In genomic region chr14:105921217-105921695, GRCm38 (mm10) we compare ENCODE assay signal across 8 mouse cellular contexts. TPM values are rescaled to one million over a fixed set of nuclear protein-coding genes. Genes with fewer than 3 reads are reported as not detected.
A peak's percentile ranks its signal among the peaks of the same experiment; 100 is the strongest.
DNase-seq lines count a peak whose midpoint lies in the region; ATAC-seq lines count a peak whose summit lies in the region.
"Had no signal": no experiment of that assay in that cellular context is flagged by ENCODE, and none has a peak within 500 bp of the region (broad histone marks: within the 10 kb centered on the region; RNA-seq: fewer than 3 reads in every experiment).

No protein-coding gene starts in this region.

- no peaks in the 10 kb centered on the region for H3K36me3 ChIP-seq in lung, embryonic 16.5 days (ENCODE audit: control insufficient read depth, insufficient read depth, low read length)
- H3K36me3 ChIP-seq in forebrain, embryonic 14.5 days (ENCODE audit: control insufficient read depth, insufficient read depth, low read length), result no peaks in the 10 kb centered on the region
- no peaks in the 10 kb centered on the region for H3K36me3 ChIP-seq in limb, embryonic 13.5 days
- no peaks in the 10 kb centered on the region for H3K36me3 ChIP-seq in stomach, embryonic 15.5 days

- peaks cover 23% of the 10 kb centered on the region for H3K4me1 ChIP-seq in lung, embryonic 16.5 days (replicated peaks; ENCODE audit: control insufficient read depth, insufficient read depth, low read length)
- peaks cover 7% of the 10 kb centered on the region for H3K4me1 ChIP-seq in forebrain, embryonic 14.5 days (ENCODE audit: control insufficient read depth, insufficient read depth, low read length)
- H3K4me1 ChIP-seq in limb, embryonic 13.5 days, result peaks cover 18% of the 10 kb centered on the region
- peaks cover 6% of the 10 kb centered on the region for H3K4me1 ChIP-seq in stomach, embryonic 15.5 days

- peak overlapping the region; percentile 57 for H3K27ac ChIP-seq in lung, embryonic 16.5 days (ENCODE audit: low read length)
- H3K27ac ChIP-seq in forebrain, embryonic 14.5 days (ENCODE audit: low read depth, low read length), result no peak overlapping the region
- peak overlapping the region; percentile 33; the same call in 1 of the 2 replicates for H3K27ac ChIP-seq in limb, embryonic 13.5 days
- H3K27ac ChIP-seq in stomach, embryonic 15.5 days, result no peak overlapping the region

- no peaks in the 10 kb centered on the region for H3K9me3 ChIP-seq in lung, embryonic 16.5 days (ENCODE audit: control insufficient read depth, low read length)
- no peaks in the 10 kb centered on the region for H3K9me3 ChIP-seq in forebrain, embryonic 14.5 days (replicated peaks; ENCODE audit: control insufficient read depth, low read length)
- H3K9me3 ChIP-seq in limb, embryonic 13.5 days, result no peaks in the 10 kb centered on the region
- H3K9me3 ChIP-seq in stomach, embryonic 15.5 days, result no peaks in the 10 kb centered on the region

- 0 out of 2 replicates have a peak overlapping the region, but pooled peaks have one; percentile 8 for H3K4me3 ChIP-seq in lung, embryonic 16.5 days (ENCODE audit: low read length)
- 0 out of 2 replicates have a peak overlapping the region, but pooled peaks have one; percentile 7 for H3K4me3 ChIP-seq in forebrain, embryonic 14.5 days (ENCODE audit: low read depth, low read length)
- peak overlapping the region; percentile 20 for H3K4me3 ChIP-seq in limb, embryonic 13.5 days
- no peak overlapping the region for H3K4me3 ChIP-seq in stomach, embryonic 15.5 days (replicated peaks)
- H3K4me3 ChIP-seq: myocyte had no signal

- ATAC-seq in lung, embryonic 16.5 days (ENCODE audit: low read depth), result peak; percentile 64
- ATAC-seq in forebrain, embryonic 14.5 days, result no peak
- peak; percentile 76; the same call in 1 of the 2 replicates for ATAC-seq in limb, embryonic 13.5 days (ENCODE audit: low FRiP score, low read depth)
- ATAC-seq in stomach, embryonic 15.5 days (ENCODE audit: insufficient read depth, low FRiP score, low read depth), result no peak

- no peaks in the 10 kb centered on the region for H3K27me3 ChIP-seq in lung, embryonic 16.5 days (ENCODE audit: control insufficient read depth, insufficient read depth, low read depth, low read length)
- H3K27me3 ChIP-seq in forebrain, embryonic 14.5 days (replicated peaks; ENCODE audit: control insufficient read depth, insufficient read depth, low read length), result no peaks in the 10 kb centered on the region; the same call in 1 of the 2 replicates
- H3K27me3 ChIP-seq in limb, embryonic 13.5 days, result no peaks in the 10 kb centered on the region
- no peaks in the 10 kb centered on the region for H3K27me3 ChIP-seq in stomach, embryonic 15.5 days (replicated peaks)

- H3K9ac ChIP-seq in lung, embryonic 16.5 days (ENCODE audit: low read length), result peak overlapping the region; percentile 50
- no peak overlapping the region for H3K9ac ChIP-seq in forebrain, embryonic 14.5 days (ENCODE audit: low read length)
- peak overlapping the region; percentile 40; the same call in 1 of the 2 replicates for H3K9ac ChIP-seq in limb, embryonic 13.5 days
- no peak overlapping the region for H3K9ac ChIP-seq in stomach, embryonic 15.5 days

- 2% methylated on average over 8 of the region's 8 CpGs for WGBS in lung, embryonic 16.5 days
- WGBS in forebrain, embryonic 14.5 days, result 5% methylated on average over 8 of the region's 8 CpGs
- 2% methylated on average over 8 of the region's 8 CpGs for WGBS in limb, embryonic 13.5 days
- 7% methylated on average over 8 of the region's 8 CpGs for WGBS in stomach, embryonic 15.5 days

- peak overlapping the region; percentile 42 for H3K4me2 ChIP-seq in lung, embryonic 16.5 days (ENCODE audit: low read depth, low read length)
- peak overlapping the region; percentile 48; the same call in 1 of the 2 replicates for H3K4me2 ChIP-seq in forebrain, embryonic 14.5 days (ENCODE audit: low read length)
- H3K4me2 ChIP-seq in limb, embryonic 13.5 days (replicated peaks), result peak overlapping the region; percentile 56
- H3K4me2 ChIP-seq in stomach, embryonic 15.5 days, result peak overlapping the region; percentile 27; the same call in 1 of the 2 replicates

- no peak for DNase-seq in lung, postnatal 10 days
- DNase-seq in forebrain, embryonic 14.5 days (ENCODE audit: low spot score), result peak; percentile 26
- DNase-seq in layer of hippocampus, postnatal 25 days (ENCODE audit: extremely low spot score in 1 of 2, low spot score in 1 of 2), result no peak
- no peak for DNase-seq in layer of hippocampus, postnatal 14 days (ENCODE audit: low spot score in 2 of 2)

RNA-seq across cellular contexts. Expression of gene Spry2, which starts 24.6 kb away (rescaled TPM):
- 52.1 and 61.7 TPM in 2 replicates for polyA plus RNA-seq in lung, embryonic 16.5 days (2015; fragmentation: Nextera tagmentation; extraction: Ambion mirVana)
- polyA plus RNA-seq in forebrain, embryonic 14.5 days (2014; fragmentation: Nextera tagmentation; extraction: Ambion mirVana), result 22.9 and 28.0 TPM in 2 replicates
- polyA plus RNA-seq in limb, embryonic 13.5 days (2015; fragmentation: Nextera tagmentation; extraction: Ambion mirVana), result 97.7 and 98.7 TPM in 2 replicates
- 53.3 and 53.8 TPM in 2 replicates for polyA plus RNA-seq in stomach, embryonic 15.5 days (2015; fragmentation: Nextera tagmentation; extraction: Ambion mirVana)
- 10 to 100 TPM; 66.5 to 78.6 TPM for total RNA-seq in layer of hippocampus, postnatal 25 days (2021)
- 10 to 100 TPM; 60.5 to 75.1 TPM for total RNA-seq in layer of hippocampus, postnatal 14 days (2021)

Comparison
In these comparisons a context has a peak if more than half of its experiments do, and no peak if none do; other contexts are left out.
1. ATAC-seq: peak in lung, embryonic 16.5 days (single experiment) and limb, embryonic 13.5 days (single experiment); none in forebrain, embryonic 14.5 days (single experiment) and stomach, embryonic 15.5 days (single experiment).
2. H3K27ac ChIP-seq: peak in lung, embryonic 16.5 days (single experiment) and limb, embryonic 13.5 days (single experiment); none in forebrain, embryonic 14.5 days (single experiment) and stomach, embryonic 15.5 days (single experiment).
3. H3K9ac ChIP-seq: peak in lung, embryonic 16.5 days (single experiment) and limb, embryonic 13.5 days (single experiment); none in forebrain, embryonic 14.5 days (single experiment) and stomach, embryonic 15.5 days (single experiment).
4. Peak in every context shown above with its lines, with median percentiles within 50 percentile points of each other: H3K4me2 ChIP-seq.